Mouse (Mus musculus): Measurements from ENCODE around the gene Zbtb21. TPM values are rescaled to one million over a fixed set of nuclear protein-coding genes. Genes with fewer than 3 reads are reported as not detected.

Gene Zbtb21
- total and polyA plus RNA-seq, 2 experiments from 2014 or later = 9.0 to 32.9 TPM

- WGBS = 18% methylated on average over 5 of the region's 5 CpGs
Observed at GRCm38 (mm10) chr16:97984589-97984988, 22.2 kb upstream of the Zbtb21 start.

GRCm38 (mm10) chr16:97981362-97981761 lies 18.9 kb upstream of the Zbtb21 start:
- Histone ChIP-seq H3K9me3 (ENCODE audit: low read length) (no peaks in the 10 kb centered on the region), H3K4me3 (ENCODE audit: low read depth, low read length) (no peak overlapping the region), H3K4me2 (ENCODE audit: low read depth) (no peak overlapping the region), H3K27me3 (ENCODE audit: insufficient read depth, low read length) (no peaks in the 10 kb centered on the region), H3K9ac (no peak overlapping the region), H3K27ac (ENCODE audit: low read depth, low read length) (no peak overlapping the region), H3K4me1 (ENCODE audit: insufficient read depth) (no peaks in the 10 kb centered on the region), H3K36me3 (ENCODE audit: insufficient read depth) (no peaks in the 10 kb centered on the region)
- no peak for ATAC-seq
- DNase-seq = no peak
- no peak for TF ChIP-seq CTCF (IDR thresholded peaks at IDR 0.05; ENCODE audit: low read depth)
- WGBS = 93% methylated on average over 1 of the region's 1 CpGs

More at GRCm38 (mm10) chr16:97984589-97984988, 22.2 kb upstream of the Zbtb21 start:
- H3K9ac ChIP-seq = no peak overlapping the region
- no peaks in the 10 kb centered on the region for H3K27me3 ChIP-seq (ENCODE audit: insufficient read depth, low read length)
- TF ChIP-seq CTCF (IDR thresholded peaks at IDR 0.05; ENCODE audit: low read depth) = no peak
- no peak overlapping the region for H3K4me3 ChIP-seq (ENCODE audit: low read depth, low read length)
- H3K4me1 ChIP-seq (ENCODE audit: insufficient read depth) = no peaks in the 10 kb centered on the region
- H3K27ac ChIP-seq (ENCODE audit: low read depth, low read length) = no peak overlapping the region
- no peak overlapping the region for H3K4me2 ChIP-seq (ENCODE audit: low read depth)
- DNase-seq (no peak), ATAC-seq (no peak)
- H3K9me3 ChIP-seq (ENCODE audit: low read length) = no peaks in the 10 kb centered on the region
- H3K36me3 ChIP-seq (ENCODE audit: insufficient read depth) = no peaks in the 10 kb centered on the region

DNA sequence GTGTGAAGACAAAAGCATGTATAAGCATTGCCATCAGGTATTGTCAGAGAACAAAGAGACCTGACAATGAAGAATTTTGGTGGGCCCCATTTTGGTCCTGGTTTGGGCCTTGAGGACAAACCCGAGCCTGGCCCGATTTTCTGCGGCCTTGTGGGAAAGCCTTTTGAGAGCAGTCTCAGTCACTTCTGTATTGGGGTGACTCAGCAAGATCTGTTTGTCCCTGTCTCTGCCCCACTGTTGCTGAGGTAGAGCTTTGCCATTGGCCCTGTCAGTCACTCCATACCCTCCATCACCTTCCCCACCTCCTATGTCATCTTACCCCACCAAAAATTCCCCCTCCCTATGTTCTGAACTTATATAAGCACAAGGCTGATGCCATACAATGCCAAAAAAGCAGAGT lies 15.3 kb upstream of the Zbtb21 start:
- Histone ChIP-seq H3K27me3 (ENCODE audit: insufficient read depth, low read length) (no peaks in the 10 kb centered on the region), H3K4me3 (ENCODE audit: low read depth, low read length) (no peak overlapping the region), H3K9ac (no peak overlapping the region), H3K4me1 (ENCODE audit: insufficient read depth) (no peaks in the 10 kb centered on the region), H3K36me3 (ENCODE audit: insufficient read depth) (no peaks in the 10 kb centered on the region), H3K4me2 (ENCODE audit: low read depth) (no peak overlapping the region), H3K9me3 (ENCODE audit: low read length) (no peaks in the 10 kb centered on the region), H3K27ac (ENCODE audit: low read depth, low read length) (no peak overlapping the region)
- 84% methylated on average over 3 of the region's 3 CpGs for WGBS
- no peak for DNase-seq
- no peak for ATAC-seq
- TF ChIP-seq CTCF (IDR thresholded peaks at IDR 0.05; ENCODE audit: low read depth) = no peak

DNA sequence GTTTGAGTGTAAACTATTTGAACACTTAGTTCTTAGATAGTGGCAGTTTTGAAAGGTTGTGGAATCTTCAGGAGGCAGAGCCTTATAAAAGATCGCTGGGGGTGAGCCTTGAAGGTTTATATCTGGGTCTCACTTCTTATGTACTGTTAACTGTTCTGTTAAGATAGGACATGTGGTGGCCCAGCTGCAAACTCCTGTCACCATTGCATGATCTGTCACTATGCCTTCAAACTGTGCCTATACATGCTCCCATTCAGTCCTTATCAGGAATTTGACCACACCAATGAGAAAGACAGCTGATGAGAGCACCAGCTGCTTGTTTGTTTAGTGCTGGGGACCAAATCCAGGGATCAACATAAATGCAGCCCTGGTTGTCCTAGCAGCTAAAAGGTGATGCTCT lies 14.9 kb upstream of the Zbtb21 start:
- no peak for TF ChIP-seq CTCF (IDR thresholded peaks at IDR 0.05; ENCODE audit: low read depth)
- 85% methylated on average over 1 of the region's 1 CpGs for WGBS

DNA sequence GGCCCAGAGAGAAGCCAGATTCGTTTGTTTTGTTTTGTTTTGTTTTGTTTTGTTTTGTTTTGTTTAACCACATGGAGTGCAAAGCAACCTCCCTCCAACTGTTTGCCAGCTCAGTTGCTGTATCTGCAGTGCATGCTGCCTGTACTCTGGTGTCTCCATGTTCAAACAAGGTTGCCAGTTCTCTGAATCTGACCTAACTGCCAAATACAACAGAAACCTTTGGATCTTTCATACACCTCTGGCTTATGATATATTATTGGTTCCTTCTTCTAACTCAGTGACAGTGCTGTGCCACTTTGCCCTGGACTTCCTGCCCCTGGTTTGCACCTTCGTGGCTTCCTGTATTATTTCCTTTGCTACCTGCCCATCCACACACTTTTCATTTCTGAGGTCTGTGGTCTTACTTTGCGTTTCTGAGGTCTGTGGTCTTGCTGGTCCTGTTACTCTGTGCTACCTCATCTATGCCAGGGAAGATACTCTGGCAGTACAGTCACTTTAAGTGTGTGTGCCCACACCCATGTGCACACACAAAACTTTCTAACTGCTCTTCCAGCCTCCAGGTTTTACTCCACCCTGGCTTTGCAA lies 1.6 kb upstream of the Zbtb21 start:
- no peak for TF ChIP-seq CTCF (IDR thresholded peaks at IDR 0.05; ENCODE audit: low read depth)
- Histone ChIP-seq H3K4me1 (ENCODE audit: insufficient read depth) (peaks cover 4% of the 10 kb centered on the region; the same call in 1 of the 2 replicates), H3K9me3 (ENCODE audit: low read length) (no peaks in the 10 kb centered on the region), H3K36me3 (ENCODE audit: insufficient read depth) (0 out of 2 replicates have a peak, but pooled peaks cover 3% of the 10 kb centered on the region), H3K27ac (ENCODE audit: low read depth, low read length) (no peak overlapping the region), H3K4me3 (ENCODE audit: low read depth, low read length) (no peak overlapping the region), H3K4me2 (ENCODE audit: low read depth) (no peak overlapping the region), H3K9ac (no peak overlapping the region), H3K27me3 (ENCODE audit: insufficient read depth, low read length) (no peaks in the 10 kb centered on the region)
- 86% methylated on average over 3 of the region's 3 CpGs for whole genome bisulfite sequencing
- DNase-seq (no peak), ATAC-seq (no peak)

More for the DNA sequence above, 14.9 kb upstream of the Zbtb21 start:
- DNase-seq (no peak), ATAC-seq (no peak)
- no peak overlapping the region for H3K4me3 ChIP-seq (ENCODE audit: low read depth, low read length)
- H3K9me3 ChIP-seq (ENCODE audit: low read length) = no peaks in the 10 kb centered on the region
- no peak overlapping the region for H3K9ac ChIP-seq
- H3K4me2 ChIP-seq (ENCODE audit: low read depth) = no peak overlapping the region
- H3K4me1 ChIP-seq (ENCODE audit: insufficient read depth) = no peaks in the 10 kb centered on the region
- no peak overlapping the region for H3K27ac ChIP-seq (ENCODE audit: low read depth, low read length)
- no peaks in the 10 kb centered on the region for H3K36me3 ChIP-seq (ENCODE audit: insufficient read depth)
- H3K27me3 ChIP-seq (ENCODE audit: insufficient read depth, low read length) = no peaks in the 10 kb centered on the region

- no peak for TF ChIP-seq CTCF (IDR thresholded peaks at IDR 0.05; ENCODE audit: low read depth)
- peak overlapping the region; percentile 88 for H3K27ac ChIP-seq (ENCODE audit: low read depth, low read length)
- peak overlapping the region; percentile 84 for H3K4me3 ChIP-seq (ENCODE audit: low read depth, low read length)
- peak; percentile 60 for DNase-seq
- peak overlapping the region; percentile 92 for H3K9ac ChIP-seq
- H3K9me3 ChIP-seq (ENCODE audit: low read length) = no peaks in the 10 kb centered on the region
- peak overlapping the region; percentile 90 for H3K4me2 ChIP-seq (ENCODE audit: low read depth)
- no peaks in the 10 kb centered on the region for H3K27me3 ChIP-seq (ENCODE audit: insufficient read depth, low read length)
- peaks cover 4% of the 10 kb centered on the region; the same call in 1 of the 2 replicates for H3K4me1 ChIP-seq (ENCODE audit: insufficient read depth)
- H3K36me3 ChIP-seq (ENCODE audit: insufficient read depth) = peaks cover 6% of the 10 kb centered on the region
- ATAC-seq = no peak; the same call in 1 of the 2 replicates
- WGBS = 7% methylated on average over 36 of the region's 36 CpGs
Observed at GRCm38 (mm10) chr16:97961381-97962150, 856 bp downstream of the Zbtb21 start.

DNA sequence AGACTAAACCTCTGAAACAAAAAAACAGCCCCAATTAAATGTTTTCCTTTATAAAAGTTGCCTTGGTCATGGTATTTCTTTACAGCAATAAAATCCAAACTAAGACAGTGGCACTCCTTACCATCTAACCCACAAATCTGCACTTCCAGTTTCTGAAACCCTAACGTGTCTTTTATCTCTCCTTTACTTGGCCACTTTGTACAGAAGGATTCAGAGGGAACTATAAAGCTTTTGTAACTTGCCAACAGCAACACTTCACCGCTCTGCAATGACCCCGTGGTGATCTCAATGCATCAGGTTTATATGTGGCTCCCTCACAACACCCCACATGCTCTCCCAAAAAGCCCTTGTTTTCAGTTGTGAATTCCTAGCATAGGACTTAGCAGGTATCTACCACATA lies 2.1 kb downstream of the Zbtb21 start:
- no peaks in the 10 kb centered on the region for H3K9me3 ChIP-seq (ENCODE audit: low read length)
- 90% methylated on average over 3 of the region's 3 CpGs for WGBS
- no peak overlapping the region for H3K4me2 ChIP-seq (ENCODE audit: low read depth)
- ATAC-seq (no peak), DNase-seq (no peak)
- TF ChIP-seq CTCF (IDR thresholded peaks at IDR 0.05; ENCODE audit: low read depth) = no peak
- no peak overlapping the region for H3K27ac ChIP-seq (ENCODE audit: low read depth, low read length)
- peaks cover 4% of the 10 kb centered on the region; the same call in 1 of the 2 replicates for H3K4me1 ChIP-seq (ENCODE audit: insufficient read depth)
- H3K27me3 ChIP-seq (ENCODE audit: insufficient read depth, low read length) = no peaks in the 10 kb centered on the region
- H3K9ac ChIP-seq = no peak overlapping the region
- H3K36me3 ChIP-seq (ENCODE audit: insufficient read depth) = peaks cover 17% of the 10 kb centered on the region
- H3K4me3 ChIP-seq (ENCODE audit: low read depth, low read length) = no peak overlapping the region

Data from forebrain, postnatal 0 days (tissue).